Mouse (Mus musculus) left cerebral cortex, postnatal 4 days (tissue): ENCODE results near the gene Dhcr24. TPM values are rescaled to one million over a fixed set of nuclear protein-coding genes. Genes with fewer than 3 reads are reported as not detected.

Experiments
- DNase-seq: peaks from one replicate; pipeline ENCODE4 v3.0.0-alpha.2; 2022
- intact Hi-C: fragments of 180-260 bp; cut with DNase I; formaldehyde crosslinking; loops from one replicate; pipeline ENCODE4 v1.15.1; 2025
- total RNA-seq, 2 experiments: library from RNA; stranded (reverse); gene quantifications; 2 replicates each; pipeline ENCODE4 v1.2.3; 2021

Dhcr24 gene
- total RNA-seq, result 100 to 1,000 TPM; 143 to 145 TPM

DNA sequence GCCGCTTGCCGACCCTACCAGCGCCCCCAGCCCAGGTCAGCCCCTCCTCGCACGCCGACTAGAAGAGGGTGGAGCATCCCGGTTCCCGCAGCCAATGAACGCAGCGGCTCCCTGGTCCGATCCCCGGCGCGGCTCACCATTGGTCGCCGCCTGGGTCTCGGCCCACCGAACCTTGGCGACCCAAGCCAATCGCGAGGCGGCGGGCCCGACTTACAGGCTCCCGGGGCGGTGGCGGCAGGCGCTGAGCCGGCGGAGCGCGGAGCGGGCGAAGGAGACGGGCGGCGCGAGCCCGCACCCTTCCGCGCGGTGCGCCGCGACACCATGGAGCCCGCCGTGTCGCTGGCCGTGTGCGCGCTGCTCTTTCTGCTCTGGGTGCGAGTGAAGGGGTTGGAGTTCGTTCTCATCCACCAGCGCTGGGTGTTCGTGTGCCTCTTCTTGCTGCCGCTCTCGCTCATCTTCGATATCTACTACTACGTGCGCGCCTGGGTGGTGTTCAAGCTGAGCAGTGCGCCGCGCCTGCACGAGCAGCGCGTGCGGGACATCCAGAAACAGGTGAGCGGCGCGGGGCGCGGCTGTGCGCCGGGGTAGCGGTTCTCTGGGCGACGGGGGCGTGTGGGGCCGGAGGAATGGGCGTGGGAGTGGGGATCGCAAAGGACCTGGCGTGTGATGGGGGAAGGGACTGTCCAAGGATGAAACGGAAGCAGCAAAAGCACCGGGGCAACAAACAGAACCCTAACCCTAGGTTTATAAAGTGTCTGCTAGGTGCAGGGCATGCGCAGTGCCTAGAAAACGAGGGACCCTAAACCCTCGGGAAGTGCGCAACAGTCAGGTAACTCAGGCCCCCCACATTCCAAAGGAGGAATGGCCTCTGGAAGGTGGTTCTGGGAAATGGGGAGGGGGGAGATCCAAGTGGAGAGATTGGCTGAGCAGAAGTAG, at the start of gene Dhcr24:
Gene Dhcr24 (plus strand): TSS at position 193 of the 936 bp plus-strand sequence.
- intact Hi-C loops, result no loop called here
- DNase-seq, result peak; percentile 95

DNA sequence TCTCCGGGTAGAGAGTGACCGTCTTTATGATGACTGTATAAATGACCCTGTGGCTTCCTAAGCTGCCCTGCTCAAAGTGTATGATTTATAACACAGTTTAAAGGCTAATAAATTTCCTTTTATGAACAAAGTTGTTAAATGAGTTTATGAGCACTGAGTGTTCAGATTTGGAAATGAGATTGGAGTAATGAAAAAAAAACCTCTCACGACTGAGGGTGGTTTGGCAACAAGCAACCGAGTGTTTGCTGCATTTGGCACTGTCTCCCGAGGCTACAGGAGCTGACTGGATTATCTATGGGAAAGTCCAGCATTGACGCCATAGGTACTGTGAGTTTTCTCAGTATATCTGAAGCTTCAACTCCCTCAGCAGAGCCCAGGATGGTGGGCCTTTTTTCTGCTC, 46.2 kb upstream of the Dhcr24 start:
- intact Hi-C loops, result no loop called here
- DNase-seq, result no peak

DNA sequence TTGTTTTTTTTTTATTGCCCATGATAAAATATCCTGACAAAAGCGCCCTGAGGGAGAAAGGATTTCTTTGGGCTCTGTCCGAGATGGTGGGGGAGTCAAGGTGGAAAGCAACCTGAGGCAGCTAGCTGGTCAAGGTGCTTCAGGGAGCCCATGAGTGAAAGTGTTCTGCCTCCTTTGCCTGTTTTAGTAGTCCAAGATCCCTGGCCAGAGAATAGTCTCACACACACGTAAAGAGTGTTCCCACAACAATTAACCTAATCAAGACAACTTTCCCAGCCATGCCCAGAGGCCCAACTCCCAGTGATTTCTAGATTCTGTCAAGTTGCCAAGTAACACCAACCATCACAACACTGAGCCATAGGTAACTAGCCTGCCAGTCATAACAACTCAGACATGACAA, 38.3 kb upstream of the Dhcr24 start:
- intact Hi-C loops, result no loop called here
- DNase-seq, result no peak

DNA sequence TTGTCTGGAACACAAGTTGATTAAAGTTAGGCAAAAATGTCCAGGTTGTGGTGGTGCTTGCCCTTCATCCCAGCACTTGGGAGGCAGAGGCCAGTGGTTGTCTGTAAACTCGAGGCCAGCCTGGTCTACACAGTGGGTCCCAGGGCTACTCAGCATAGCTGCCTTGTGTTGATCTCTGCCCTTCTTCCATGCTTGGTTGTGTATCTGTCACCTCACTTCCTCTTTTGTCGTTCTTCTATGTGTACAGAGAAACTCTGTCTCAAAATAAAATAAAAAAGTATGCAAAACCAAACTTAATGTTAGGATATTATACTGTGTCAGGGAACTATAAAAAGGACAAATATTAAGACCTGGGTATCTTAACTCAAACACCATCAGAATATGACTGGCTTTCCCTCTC, 36.7 kb upstream of the Dhcr24 start:
- DNase-seq, result no peak
- intact Hi-C loops, result no loop called here

DNA sequence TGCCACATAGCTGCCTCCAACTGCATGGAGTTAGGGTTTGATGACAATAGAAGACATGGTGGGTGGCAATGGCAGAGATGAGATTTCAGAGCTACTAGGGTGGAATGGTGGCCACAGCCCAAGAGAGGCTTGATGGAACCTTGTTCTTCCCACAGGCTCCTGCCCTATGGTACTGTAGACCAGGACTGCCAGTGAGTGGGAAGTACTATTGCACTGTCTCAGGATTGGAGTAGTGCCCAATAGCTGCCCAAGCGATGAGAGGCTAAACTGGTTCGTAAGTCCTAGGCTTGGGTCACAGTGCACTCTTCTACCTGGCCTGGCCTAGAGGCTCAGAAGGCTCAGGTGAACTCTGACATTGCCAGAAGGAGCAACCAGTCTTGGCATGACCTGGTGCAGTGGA, 35.8 kb upstream of the Dhcr24 start:
- DNase-seq, result no peak
- intact Hi-C loops, result no loop called here

DNA sequence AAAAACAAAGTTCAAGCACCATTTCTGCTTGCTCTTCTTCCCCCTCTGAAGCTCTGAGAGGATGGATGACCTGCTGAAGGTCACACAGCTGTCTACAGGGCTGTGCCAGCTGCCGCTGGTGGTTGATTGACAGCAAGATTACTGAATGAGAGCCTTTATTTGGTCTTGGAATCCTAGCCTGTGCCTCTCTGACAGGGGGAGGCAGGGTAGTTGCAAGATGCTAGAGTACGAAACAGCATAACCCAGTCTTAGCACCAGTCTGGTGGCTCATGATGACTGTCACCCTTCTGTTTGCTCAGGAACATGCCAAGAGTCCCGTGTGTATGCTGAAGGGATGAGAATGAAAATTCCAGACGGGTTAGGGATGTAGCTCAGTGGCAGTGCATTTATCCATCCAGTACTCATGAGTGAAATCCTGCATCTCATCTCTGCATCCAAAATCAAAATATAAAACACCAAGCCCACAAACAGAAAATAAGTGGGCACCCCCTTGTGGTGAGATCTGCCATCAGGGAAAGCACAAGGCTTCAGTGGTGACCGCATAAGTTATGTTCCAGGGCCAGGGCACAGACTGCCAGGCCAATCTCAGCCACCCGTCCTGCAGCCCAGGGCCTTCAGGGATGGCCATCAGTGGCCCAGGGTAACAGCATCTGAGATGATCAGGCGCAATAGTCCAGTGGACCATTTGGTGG, 32.8 kb upstream of the Dhcr24 start:
- DNase-seq, result peak; percentile 18
- intact Hi-C loops, result no loop called here

DNA sequence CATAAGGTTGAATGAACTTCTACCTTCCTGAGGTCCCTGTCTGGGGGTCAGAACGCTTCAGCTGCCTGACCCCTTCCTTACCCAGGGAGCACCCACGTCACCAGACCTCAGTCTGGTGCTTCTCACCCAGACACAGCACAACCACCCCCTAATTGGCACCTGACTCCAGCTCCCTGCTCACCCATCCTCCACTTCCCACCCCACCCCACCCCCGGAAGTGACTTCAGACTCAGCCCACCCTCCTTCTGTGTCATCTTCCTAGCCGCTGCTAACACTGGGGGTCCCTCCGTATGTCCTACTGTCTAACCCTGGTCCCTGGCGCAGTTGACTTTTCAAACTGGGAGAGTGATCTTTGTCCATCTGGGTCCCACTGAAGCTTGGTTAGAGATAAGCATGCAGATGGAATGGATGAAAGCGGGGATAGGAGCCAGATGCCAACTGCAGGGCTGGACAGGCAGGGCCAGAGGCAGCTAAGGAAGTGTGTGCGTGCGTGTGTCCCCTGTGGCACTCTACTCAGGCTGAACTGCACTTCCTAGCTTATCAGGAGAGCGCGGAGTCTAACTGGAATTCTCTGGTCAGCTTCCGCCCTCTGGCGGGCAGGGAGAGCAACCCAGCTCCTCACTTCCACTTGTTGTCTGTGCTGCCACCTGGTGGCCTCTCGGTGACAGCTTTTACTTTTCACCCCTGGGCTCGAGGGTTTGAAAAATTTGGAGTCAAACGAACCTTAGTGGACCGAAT, 31.3 kb upstream of the Dhcr24 start:
- intact Hi-C loops, result loop anchor here (1.0 kb wide), 1 partner anchor 55 kb away; no protein-coding TSS in a partner anchor
- DNase-seq, result peak; percentile 95

DNA sequence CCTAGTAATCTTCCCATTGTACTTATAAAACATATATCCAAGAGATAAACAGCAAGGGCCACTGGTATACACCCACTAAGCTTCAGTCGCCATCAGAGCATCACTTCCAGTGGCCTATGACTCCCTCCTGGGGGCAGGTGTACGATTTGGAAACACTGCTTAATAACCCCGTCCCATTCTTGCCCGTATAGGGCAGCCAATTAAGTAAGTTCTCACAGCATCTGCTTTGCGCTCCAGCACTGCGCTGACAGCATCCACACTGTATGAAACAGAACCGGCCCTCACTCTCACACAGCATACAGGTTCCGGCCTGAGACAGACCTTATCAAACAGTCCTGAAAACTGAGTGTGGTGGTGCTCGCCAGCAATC, 30.7 kb upstream of the Dhcr24 start:
- intact Hi-C loops, result no loop called here
- DNase-seq, result no peak

DNA sequence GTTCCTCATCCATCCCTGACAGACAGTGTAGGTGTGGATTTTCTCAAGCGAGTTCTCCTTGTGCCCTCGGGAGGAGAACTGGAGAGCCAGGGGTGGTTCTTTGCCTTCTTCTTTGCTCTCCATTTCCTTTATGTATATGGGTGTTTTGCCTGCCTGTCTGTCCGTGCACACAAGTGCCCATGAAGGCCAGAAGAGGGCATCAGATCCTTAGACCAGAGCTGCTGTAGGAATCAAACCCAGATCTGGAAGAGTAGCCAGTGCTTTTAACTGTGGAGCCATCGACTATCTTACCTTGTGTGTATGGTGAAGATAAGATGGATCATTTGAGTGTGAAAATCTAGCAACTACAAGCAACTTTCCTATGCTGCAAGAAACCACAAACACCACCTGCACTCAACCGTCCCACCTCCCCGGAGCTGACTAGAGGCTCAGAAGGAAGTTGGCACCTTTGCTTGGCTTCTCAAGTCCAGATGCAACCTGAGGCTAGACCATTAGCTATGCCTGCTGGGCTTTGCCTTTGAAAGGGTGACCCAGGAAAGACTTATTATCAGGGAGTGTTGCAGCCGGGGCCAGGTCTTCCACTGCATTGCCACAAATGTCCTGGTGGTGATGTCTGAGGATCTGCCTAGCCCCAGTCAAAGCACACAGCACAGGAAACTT, 27.3 kb upstream of the Dhcr24 start:
- DNase-seq, result no peak
- intact Hi-C loops, result no loop called here

DNA sequence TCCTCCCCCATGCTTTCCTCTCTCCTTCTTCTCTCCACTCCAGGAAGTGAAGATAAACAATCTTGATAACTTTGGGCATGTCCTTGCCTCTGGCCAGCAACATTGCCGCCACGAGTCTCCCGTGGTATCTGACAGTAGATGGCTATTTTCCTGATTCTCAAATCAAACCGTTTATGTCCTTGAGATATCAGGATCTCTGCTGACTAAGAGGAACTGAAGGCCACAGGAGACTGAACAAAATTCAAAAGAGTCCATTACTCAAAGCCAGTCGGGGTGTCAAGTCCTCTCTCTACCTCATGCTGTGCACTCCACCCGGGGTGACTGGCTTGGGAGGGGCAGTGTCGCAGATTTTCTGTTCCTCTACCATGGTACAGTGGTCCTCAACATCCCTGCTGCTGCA, 26.6 kb upstream of the Dhcr24 start:
- no peak for DNase-seq
- intact Hi-C loops, result no loop called here

DNA sequence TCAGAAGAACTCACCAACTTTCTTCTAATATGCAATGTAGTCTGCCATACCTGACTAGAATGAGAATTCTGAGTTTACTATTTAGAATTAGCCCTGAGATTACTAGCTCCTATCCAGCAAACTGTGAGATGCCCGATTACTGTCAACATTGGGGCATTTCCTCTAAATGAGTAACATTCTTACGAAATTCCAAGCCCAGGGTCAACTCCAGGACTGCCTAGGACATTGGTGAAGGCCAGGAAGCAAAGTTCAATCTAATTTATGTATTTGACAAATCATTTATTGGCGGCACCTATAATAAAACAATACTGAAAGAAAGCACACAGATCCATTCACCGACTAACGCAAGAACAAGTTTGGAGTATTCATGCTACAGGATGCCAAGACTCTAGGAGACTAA, 21.1 kb upstream of the Dhcr24 start:
- DNase-seq, result no peak
- intact Hi-C loops, result no loop called here

DNA sequence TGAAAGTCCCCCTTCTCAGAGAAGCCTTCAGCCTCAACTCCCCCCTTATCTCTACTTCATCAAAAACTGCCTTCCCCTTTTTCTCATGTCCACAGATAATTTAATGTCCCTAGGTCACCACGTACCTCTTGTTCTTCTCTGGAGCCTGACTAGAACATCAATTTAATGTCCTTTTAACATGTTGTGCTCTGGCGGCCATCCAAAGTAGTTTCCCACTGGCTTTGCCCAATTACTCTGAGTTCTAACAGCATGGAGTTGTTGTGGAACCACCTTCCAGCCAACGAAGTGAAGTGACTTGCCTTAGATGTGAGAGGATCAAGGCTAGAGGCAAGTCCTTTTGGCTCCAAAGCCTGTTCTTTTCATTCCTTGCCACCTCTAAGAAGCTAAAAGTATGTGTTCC, 19.3 kb upstream of the Dhcr24 start:
- intact Hi-C loops, result no loop called here
- DNase-seq, result no peak

DNA sequence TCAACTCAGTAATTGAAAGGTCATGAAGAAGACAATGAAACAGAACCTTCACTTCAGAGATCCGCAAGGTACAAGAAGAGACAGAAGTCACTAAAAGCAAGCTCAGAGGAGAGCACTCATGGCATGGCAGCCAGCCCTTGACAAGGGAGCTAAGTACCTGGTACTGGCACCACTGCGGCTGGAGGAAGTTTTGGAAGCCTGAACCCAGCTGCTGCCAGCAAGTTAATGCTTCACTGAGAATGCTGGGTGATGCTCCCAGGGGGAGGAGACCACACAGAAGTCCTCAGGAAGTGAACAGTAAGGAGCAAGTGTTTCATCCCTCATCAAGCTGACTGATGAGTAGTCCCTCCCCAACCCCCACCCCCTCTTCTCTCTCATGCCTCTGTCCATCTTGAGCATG, 18.6 kb upstream of the Dhcr24 start:
- no peak for DNase-seq
- intact Hi-C loops, result no loop called here

DNA sequence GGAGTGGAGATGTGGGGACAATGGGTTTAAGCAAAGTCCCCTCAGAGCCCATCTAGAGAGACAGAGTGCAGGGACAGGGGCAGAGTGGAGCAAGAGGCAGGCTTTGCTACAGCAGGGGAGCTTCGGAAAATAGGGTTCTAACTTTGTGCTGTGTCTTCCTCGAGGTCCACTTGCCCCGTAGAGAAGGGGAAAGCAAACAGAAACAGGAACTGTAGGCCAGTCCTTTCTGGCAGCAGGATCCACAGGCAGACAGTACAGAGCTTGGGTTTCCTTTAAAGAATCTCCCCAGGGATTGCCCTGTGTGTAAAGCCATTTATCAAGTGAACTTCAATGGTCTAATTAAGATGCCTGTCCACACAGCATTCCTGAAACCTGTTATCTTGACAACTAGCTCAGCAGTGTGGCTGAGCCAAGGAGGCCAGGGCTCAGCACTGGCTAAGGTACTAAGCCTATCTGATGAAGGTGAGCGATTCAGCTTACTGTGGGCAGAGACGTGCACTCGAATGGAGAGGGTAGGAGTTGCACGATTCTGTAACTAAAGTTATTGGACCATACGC, 14.9 kb upstream of the Dhcr24 start:
- intact Hi-C loops, result no loop called here
- no peak for DNase-seq

DNA sequence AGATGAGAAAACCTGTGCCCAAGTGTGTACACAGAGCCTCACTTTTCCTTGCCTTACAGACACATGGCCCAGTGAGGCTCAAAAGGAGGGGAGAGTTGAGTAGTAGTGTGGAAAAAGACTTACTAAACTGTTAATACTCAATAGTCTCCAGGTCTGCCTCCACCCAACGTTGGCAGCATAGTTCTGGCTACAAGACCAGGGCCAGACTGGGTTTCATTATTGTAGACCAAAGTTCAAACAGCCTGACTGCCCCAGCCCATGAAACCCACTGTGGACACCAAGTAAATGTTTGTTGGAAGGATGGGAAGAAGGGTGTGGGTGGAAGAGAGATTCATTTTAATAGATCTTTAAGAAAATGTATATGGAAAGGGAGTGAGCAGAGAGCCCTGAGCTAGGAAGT, 13.9 kb upstream of the Dhcr24 start:
- intact Hi-C loops, result no loop called here
- DNase-seq, result no peak

DNA sequence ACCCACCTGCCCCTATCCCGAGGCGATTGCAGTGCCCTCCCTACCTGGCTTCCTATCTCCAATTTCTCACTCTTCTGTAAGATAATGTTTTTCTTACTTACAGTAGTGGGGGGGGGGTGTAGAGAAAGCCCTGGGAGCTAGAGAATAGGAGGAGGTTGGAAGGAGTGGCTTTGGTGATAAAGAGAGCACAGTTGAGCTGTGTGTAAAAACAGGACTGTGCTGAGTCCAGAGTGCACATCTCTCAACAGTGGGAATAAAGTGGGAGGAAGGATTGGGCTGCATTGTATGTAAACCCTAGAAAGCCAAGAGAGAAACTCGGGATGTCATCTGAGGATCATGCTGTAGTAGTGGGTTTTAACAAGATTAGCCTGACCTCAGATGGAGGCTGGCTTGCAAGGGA, 12.7 kb upstream of the Dhcr24 start:
- DNase-seq, result no peak
- intact Hi-C loops, result no loop called here

DNA sequence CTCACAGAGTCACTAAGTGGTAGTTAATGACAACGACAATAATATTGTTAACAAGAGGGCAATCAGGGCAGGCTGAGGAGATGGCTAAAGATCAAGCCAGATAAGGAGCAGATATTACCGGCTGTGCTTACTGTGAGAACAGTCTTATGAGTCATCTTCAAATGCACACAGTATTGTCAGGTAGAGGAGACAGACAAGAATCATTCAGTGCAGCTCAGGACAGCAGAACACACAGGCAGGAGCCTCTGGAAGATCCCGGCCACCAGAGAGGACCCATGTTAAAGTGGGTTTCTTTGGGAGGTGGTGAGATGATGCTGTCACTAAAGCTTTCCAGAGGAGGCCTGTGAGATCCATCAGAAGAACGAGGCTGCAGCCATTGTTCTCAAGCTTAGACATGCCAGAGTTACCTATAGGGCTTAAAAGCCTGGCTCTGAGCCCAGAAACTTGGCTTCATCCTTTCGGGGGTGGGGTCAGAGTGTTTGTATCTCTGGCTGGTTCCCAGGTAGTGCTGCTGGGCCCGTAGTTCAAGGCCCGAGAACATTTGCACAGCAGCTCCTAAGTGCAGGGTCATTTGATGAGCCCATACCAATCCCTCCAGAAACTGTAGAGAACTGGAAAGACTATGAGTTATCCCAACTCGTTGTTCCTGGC, 10.2 kb upstream of the Dhcr24 start:
- intact Hi-C loops, result no loop called here
- DNase-seq, result no peak

DNA sequence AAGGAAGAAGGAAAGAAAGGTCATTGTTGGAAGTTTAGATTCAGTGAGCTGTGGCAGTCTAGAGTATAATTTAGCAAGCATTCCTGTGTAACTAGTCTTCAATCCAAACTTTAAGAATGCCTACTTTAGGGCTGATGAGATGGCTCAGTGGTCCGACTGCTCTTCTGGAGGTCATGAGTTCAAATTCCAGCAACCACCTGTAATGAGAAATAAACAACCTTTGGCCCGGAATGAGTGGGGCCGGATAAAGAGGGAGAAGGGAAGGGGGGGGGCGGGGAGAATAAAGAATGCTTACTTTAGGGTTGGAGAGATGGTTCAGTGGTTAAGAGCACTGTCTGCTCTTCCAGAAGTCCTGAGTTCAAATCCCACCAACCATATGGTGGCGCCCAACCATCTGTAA, 3.6 kb upstream of the Dhcr24 start:
- no peak for DNase-seq
- intact Hi-C loops, result no loop called here

DNA sequence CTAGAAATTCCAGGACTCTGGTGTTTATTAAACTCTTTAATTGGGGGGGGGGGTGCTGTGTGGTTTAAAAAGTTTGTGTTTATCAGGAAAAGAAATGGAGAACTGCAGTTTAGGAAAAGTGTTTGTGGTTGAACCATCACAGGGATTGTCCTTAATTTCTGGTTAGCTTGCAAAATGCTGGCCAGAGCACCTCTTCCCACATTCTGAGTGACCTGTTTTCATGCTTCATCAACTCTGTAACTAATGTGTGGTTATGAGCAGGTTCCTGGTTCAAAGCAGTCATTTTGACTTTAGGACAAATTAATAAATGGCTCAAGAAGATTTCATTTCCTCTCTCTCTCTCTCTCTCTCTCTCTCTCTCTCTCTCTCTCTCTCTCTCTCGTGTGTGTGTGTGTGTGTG, 2.9 kb upstream of the Dhcr24 start:
- no peak for DNase-seq
- intact Hi-C loops, result no loop called here
